Mouse (Mus musculus) liver, embryonic 14.5 days (tissue): ENCODE measurements around the gene Heatr9. TPM values are rescaled to one million over a fixed set of nuclear protein-coding genes. Genes with fewer than 3 reads are reported as not detected.

ENCODE experiments used
- ATAC-seq: fragments of 200-750 bp; cut with Nextera tagmentation; 2 replicates; pipeline ENCODE4 v1.8.0; 2017; ENCODE audit warnings: moderate number of reproducible peaks, mild to moderate bottlenecking, moderate library complexity; ENCODE audit not compliant: insufficient read depth
- DNase-seq, 3 experiments: peaks; one replicate each; pipeline ENCODE4 v3.0.0-alpha.2; 2012 to 2013; ENCODE audit warnings: low read depth in 3 of 3, low spot score in 3 of 3
- H3K27ac ChIP-seq: fragments of 300-500 bp; sonication (generic); 2 replicates; pipeline ENCODE4 v1.5.1; 2014; ENCODE audit warnings: moderate library complexity, mild to moderate bottlenecking, control low read depth, inconsistent platforms
- H3K27me3 ChIP-seq: fragments of 300-500 bp; sonication (generic); 2 replicates; pipeline ENCODE4 v1.6.1; 2014; ENCODE audit warnings: mild to moderate bottlenecking, low read length, moderate library complexity; ENCODE audit not compliant: control insufficient read depth, insufficient read depth
- H3K36me3 ChIP-seq: fragments of 300-500 bp; sonication (generic); replicated peaks from 2 replicates; pipeline ENCODE4 v1.6.1; 2014; ENCODE audit warnings: low read depth; ENCODE audit not compliant: control insufficient read depth, insufficient read depth
- H3K4me1 ChIP-seq, 2 experiments: fragments of 200-500 bp in 1 of 2; fragments of 300-500 bp in 1 of 2; sonication (generic) in 1 of 2; replicated peaks; 2 replicates each; pipeline ENCODE4 v1.6.1; 2012 to 2014; ENCODE audit warnings: antibody characterized with exemption in 1 of 2, inconsistent platforms in 1 of 2, low read length in 1 of 2; ENCODE audit not compliant: control insufficient read depth in 2 of 2, insufficient read depth in 2 of 2
- H3K4me2 ChIP-seq: fragments of 300-500 bp; sonication (generic); 2 replicates; pipeline ENCODE4 v1.6.1; 2014; ENCODE audit warnings: low read depth, mild to moderate bottlenecking, control low read depth, moderate library complexity
- H3K4me3 ChIP-seq, 2 experiments: fragments of 200-500 bp in 1 of 2; fragments of 300-500 bp in 1 of 2; sonication (generic) in 1 of 2; 2 replicates each; pipeline ENCODE4 v1.5.1; 2012 to 2014; ENCODE audit warnings: low read depth in 2 of 2, low read length in 2 of 2, mild to moderate bottlenecking in 2 of 2, control low read depth in 1 of 2, inconsistent platforms in 1 of 2, moderate library complexity in 1 of 2; ENCODE audit not compliant: insufficient read depth in 1 of 2
- H3K9ac ChIP-seq: fragments of 300-500 bp; sonication (generic); replicated peaks from 2 replicates; pipeline ENCODE4 v1.6.1; 2014; ENCODE audit warnings: mild to moderate bottlenecking, control low read depth, moderate library complexity
- H3K9me3 ChIP-seq: fragments of 300-500 bp; sonication (generic); 2 replicates; pipeline ENCODE4 v1.6.1; 2016; ENCODE audit warnings: low read length, mixed read lengths; ENCODE audit not compliant: control insufficient read depth
- CTCF ChIP-seq: IDR thresholded peaks from 2 replicates; pipeline ENCODE4 v1.5.1; 2016; ENCODE audit warnings: antibody characterized with exemption, low read depth, control low read depth
- EP300 ChIP-seq: IDR thresholded peaks from 2 replicates; pipeline ENCODE4 v1.6.1; 2016; ENCODE audit warnings: antibody characterized with exemption, low read depth
- WGBS: fragments of 180-500 bp; shearing (Covaris S2); extraction: QIAGEN DNeasy Blood & Tissue Kit; methylation state at CpG from one replicate; pipeline ENCODE4 v1.1.7; 2014; ENCODE audit not compliant: insufficient replicate concordance; 5-methylcytosine and 5-hydroxymethylcytosine counted together
- polyA plus RNA-seq, 2 experiments: library from polyadenylated mRNA; depleted of rRNA in 1 of 2; stranded (reverse) in 1 of 2; unstranded in 1 of 2; fragments of >200 nt; fragmentation: Nextera tagmentation in 1 of 2; extraction: Ambion mirVana in 1 of 2; gene quantifications; 2 replicates each; pipeline versions ENCODE4 v1.2.1 to v1.2.3; 2012 to 2014

The Heatr9 gene
- polyA plus RNA-seq (2012; rRNA removed) (not detected in 2 replicates), polyA plus RNA-seq (2014; fragmentation: Nextera tagmentation; extraction: Ambion mirVana) (not detected in 2 replicates)

- no peaks in the 10 kb centered on the region for H3K4me1 ChIP-seq
- no peaks in the 10 kb centered on the region for H3K36me3 ChIP-seq
- WGBS, result 71% methylated on average over 3 of the region's 3 CpGs
- no peaks in the 10 kb centered on the region for H3K9me3 ChIP-seq
- no peaks in the 10 kb centered on the region for H3K27me3 ChIP-seq
- H3K27ac ChIP-seq, result no peak within 1 kb of the TSS
- H3K9ac ChIP-seq, result no peak within 1 kb of the TSS
- H3K4me2 ChIP-seq, result no peak within 1 kb of the TSS
- DNase-seq (no peak), ATAC-seq (no peak)
- TF ChIP-seq CTCF, result no peak
- no peak for TF ChIP-seq EP300
- no peak within 1 kb of the TSS for H3K4me3 ChIP-seq
Observed at GRCm38 (mm10) chr11:83522075-83522474, at the start of gene Heatr9. Gene Heatr9 (minus strand): TSS chr11:83522175.

- ATAC-seq (no peak), DNase-seq (no peak)
- no peaks in the 10 kb centered on the region for H3K9me3 ChIP-seq
- no peaks in the 10 kb centered on the region for H3K27me3 ChIP-seq
- no peaks in the 10 kb centered on the region for H3K36me3 ChIP-seq
- H3K4me2 ChIP-seq, result no peak overlapping the region
- no peak overlapping the region for H3K9ac ChIP-seq
- no peak overlapping the region for H3K4me3 ChIP-seq
- no peak overlapping the region for H3K27ac ChIP-seq
- 49% methylated on average over 2 of the region's 2 CpGs for WGBS
- no peak for TF ChIP-seq EP300
- no peak for TF ChIP-seq CTCF
- peaks cover 0 to 12% of the 10 kb centered on the region in 2 experiments; a peak in 2 of 4 replicates for H3K4me1 ChIP-seq
Observed at GRCm38 (mm10) chr11:83570189-83570588, 48.2 kb upstream of the Heatr9 start.

GRCm38 (mm10) chr11:83569249-83569648 is 47.3 kb upstream of the Heatr9 start:
- DNase-seq (no peak), ATAC-seq (no peak)
- H3K9me3 ChIP-seq, result no peaks in the 10 kb centered on the region
- H3K27ac ChIP-seq, result no peak overlapping the region
- no peak for TF ChIP-seq CTCF
- no peak for TF ChIP-seq EP300
- H3K27me3 ChIP-seq, result no peaks in the 10 kb centered on the region
- no peak overlapping the region for H3K9ac ChIP-seq
- no peak overlapping the region for H3K4me3 ChIP-seq
- H3K4me2 ChIP-seq, result no peak overlapping the region
- peaks cover 0 to 12% of the 10 kb centered on the region in 2 experiments; a peak in 2 of 4 replicates for H3K4me1 ChIP-seq
- 23% methylated on average over 7 of the region's 7 CpGs for WGBS
- H3K36me3 ChIP-seq, result no peaks in the 10 kb centered on the region

GRCm38 (mm10) chr11:83568786-83569185 is 46.8 kb upstream of the Heatr9 start:
- Histone ChIP-seq H3K4me2 (no peak overlapping the region), H3K4me3 (no peak overlapping the region), H3K9ac (no peak overlapping the region), H3K36me3 (no peaks in the 10 kb centered on the region), H3K9me3 (no peaks in the 10 kb centered on the region), H3K4me1 (peaks cover 0 to 12% of the 10 kb centered on the region in 2 experiments; a peak in 2 of 4 replicates), H3K27me3 (no peaks in the 10 kb centered on the region), H3K27ac (no peak overlapping the region)
- ATAC-seq, result no peak
- no peak for TF ChIP-seq EP300
- DNase-seq, result no peak
- 39% methylated on average over 3 of the region's 3 CpGs for WGBS

- ATAC-seq, result no peak
- 72% methylated on average over 9 of the region's 9 CpGs for WGBS
Observed at GRCm38 (mm10) chr11:83568061-83568460, 46.1 kb upstream of the Heatr9 start.

More at GRCm38 (mm10) chr11:83568061-83568460, 46.1 kb upstream of the Heatr9 start:
- no peak overlapping the region for H3K9ac ChIP-seq
- no peak for DNase-seq
- H3K27me3 ChIP-seq, result no peaks in the 10 kb centered on the region
- peaks cover 0 to 12% of the 10 kb centered on the region in 2 experiments; a peak in 2 of 4 replicates for H3K4me1 ChIP-seq
- no peak overlapping the region for H3K4me3 ChIP-seq
- no peak for TF ChIP-seq EP300
- TF ChIP-seq CTCF, result no peak
- no peaks in the 10 kb centered on the region for H3K9me3 ChIP-seq
- H3K27ac ChIP-seq, result no peak overlapping the region
- H3K36me3 ChIP-seq, result no peaks in the 10 kb centered on the region
- no peak overlapping the region for H3K4me2 ChIP-seq
